Mouse (Mus musculus): ENCODE measurements around the gene Nr4a1.

Nr4a1 gene

DNA sequence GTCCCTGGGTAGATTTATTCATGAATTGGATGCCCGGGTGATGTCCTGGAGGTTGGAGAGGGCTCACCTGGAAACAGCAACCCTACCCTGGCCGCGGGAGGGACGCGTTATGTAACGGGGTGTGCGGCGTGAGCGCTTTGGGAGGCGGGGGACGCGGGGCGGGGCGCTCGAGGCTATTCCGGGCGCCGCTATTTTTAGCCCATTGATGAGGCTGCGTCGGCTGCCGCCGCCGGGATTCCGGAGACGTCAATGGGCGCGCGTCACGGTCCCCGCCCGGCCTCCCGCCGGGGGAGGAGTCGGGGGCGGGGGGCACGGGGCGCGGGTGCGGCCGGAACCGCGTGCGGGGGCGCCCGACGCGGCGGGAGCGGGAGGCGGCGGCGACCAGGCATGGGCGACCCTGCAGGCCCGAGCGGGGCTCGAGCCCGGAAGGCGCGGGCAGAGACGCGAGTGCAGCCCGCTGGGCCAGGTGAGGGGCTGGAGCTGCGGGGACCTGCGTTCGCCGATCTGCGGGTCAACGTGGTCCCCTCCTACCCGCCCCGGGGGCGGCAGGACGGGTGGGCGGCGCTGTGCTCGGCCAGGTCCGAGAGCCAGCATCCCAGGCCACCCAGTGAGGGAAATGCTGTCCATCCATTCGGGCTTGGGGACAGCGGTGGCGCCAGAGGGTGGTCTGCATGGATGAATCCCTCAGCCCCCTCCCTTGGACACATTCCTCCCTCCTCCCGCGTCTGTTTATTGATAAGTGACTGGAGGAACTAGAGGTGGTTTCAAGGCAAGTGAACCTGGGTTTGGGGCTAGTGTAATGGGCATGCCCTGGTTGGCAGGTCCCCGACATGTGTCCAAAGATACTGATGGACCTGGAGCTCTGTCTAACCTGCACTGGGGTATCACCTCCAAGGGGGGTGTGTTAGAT lies at the start of gene Nr4a1:
Nr4a1 (plus strand) TSS at position 384 of the 910 bp plus-strand sequence.
- peak; percentile 70 for DNase-seq (ENCODE audit: low spot score)

DNA sequence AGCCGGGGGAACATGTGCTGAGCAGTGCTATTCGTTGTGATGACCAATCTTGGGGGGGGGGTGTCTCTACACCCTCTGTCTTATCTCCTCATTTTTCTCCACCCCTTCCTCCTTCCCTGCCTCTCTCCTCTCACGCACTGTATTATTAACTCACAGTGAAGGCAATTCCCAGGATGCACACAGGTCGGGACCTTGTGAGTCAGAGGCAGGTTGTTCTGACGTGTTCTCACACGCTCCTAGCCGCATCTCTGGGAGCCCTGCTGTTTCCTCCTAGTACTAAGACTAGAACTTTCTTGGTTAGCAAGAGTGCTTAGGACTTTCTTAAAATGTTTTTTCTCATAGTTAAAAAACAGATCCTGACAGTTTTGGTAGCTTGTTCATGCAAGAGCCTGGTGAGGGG lies 49.3 kb upstream of the Nr4a1 start:
- peak; percentile 69 for DNase-seq (ENCODE audit: low spot score)

- peak; percentile 67 for DNase-seq (ENCODE audit: low spot score)
Measured at GRCm38 (mm10) chr15:101210228-101210627, 43.8 kb upstream of the Nr4a1 start.

DNA sequence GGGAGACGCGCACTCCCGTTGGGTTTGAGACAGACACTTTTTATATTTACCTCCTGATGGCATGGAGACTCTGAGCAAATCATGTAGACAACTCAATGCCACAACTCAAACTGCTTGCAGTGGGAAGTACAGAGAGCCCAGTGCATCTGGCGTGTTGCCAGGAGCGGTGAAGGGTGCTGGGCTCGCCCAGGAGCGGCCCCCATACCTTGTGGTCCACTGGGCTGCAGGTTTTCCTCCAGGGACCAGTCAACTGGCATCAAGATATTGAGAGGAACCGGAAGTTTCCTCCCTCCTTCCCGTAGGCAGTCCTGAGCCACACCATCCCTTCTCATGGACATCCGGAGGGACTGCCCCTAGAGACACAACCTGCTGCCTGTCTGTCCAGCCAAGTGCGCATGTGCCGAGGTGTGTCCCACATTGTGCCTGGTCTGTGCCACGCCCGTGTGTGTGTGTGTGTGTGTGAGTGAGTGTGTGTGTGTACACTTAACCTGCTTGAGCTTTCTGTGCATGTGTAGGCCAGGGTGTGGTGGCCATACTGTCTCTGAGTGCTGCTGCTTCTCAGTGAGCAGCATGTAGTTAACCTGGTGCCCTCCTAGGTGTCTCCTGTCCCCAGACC lies 43.0 kb upstream of the Nr4a1 start:
- DNase-seq (ENCODE audit: low spot score), result no peak

DNA sequence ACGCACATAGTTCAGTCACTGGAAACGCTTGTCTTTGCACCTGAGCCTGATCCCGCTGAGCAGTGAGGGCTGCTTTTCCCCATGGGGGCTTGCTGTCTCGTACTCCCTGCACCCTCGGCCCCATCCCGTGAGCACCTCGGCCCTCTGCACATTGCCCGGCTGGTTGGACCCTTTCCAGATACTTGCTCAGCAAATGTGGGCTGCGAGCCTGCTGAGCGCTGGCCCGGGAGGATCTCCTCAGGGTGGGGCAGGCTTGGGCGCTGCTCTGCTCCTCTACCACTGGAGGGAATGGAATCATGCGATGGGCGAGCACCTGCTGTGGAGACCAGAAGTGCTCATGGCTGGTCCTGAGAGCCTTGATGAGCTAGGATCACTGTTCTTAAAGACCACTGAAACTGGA lies 41.6 kb upstream of the Nr4a1 start:
- DNase-seq (ENCODE audit: low spot score), result no peak

- no peak for DNase-seq (ENCODE audit: low spot score)
Measured at GRCm38 (mm10) chr15:101215136-101215535, 38.9 kb upstream of the Nr4a1 start.

- no peak for DNase-seq (ENCODE audit: low spot score)
Measured at GRCm38 (mm10) chr15:101216036-101216435, 38.0 kb upstream of the Nr4a1 start.

GRCm38 (mm10) chr15:101220905-101221297 lies 33.2 kb upstream of the Nr4a1 start:
- no peak for DNase-seq (ENCODE audit: low spot score)

GRCm38 (mm10) chr15:101221298-101222104 lies 32.6 kb upstream of the Nr4a1 start:
- DNase-seq (ENCODE audit: low spot score), result peak; percentile 93

GRCm38 (mm10) chr15:101222897-101223482 lies 31.1 kb upstream of the Nr4a1 start:
- no peak for DNase-seq (ENCODE audit: low spot score)

DNA sequence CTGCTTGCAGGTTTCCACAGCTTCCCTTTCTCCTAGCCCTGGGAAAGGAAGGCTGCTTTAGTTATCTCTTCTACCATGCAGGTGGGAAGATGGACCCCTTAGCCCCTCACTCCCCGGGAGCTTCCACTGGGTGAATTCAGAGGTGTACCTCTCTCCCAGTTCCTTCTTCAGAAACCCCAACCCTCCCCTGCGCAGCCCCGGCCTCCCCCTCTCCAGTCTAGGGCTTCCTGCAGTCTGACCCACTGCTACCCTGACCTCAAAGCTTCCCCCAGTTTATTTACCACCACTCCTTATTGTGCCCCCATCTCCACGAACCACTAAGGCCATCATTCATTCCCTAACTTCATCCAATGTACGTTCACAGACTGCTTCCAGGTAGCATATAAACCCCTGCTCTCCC lies 30.5 kb upstream of the Nr4a1 start:
- DNase-seq (ENCODE audit: low spot score), result no peak

DNA sequence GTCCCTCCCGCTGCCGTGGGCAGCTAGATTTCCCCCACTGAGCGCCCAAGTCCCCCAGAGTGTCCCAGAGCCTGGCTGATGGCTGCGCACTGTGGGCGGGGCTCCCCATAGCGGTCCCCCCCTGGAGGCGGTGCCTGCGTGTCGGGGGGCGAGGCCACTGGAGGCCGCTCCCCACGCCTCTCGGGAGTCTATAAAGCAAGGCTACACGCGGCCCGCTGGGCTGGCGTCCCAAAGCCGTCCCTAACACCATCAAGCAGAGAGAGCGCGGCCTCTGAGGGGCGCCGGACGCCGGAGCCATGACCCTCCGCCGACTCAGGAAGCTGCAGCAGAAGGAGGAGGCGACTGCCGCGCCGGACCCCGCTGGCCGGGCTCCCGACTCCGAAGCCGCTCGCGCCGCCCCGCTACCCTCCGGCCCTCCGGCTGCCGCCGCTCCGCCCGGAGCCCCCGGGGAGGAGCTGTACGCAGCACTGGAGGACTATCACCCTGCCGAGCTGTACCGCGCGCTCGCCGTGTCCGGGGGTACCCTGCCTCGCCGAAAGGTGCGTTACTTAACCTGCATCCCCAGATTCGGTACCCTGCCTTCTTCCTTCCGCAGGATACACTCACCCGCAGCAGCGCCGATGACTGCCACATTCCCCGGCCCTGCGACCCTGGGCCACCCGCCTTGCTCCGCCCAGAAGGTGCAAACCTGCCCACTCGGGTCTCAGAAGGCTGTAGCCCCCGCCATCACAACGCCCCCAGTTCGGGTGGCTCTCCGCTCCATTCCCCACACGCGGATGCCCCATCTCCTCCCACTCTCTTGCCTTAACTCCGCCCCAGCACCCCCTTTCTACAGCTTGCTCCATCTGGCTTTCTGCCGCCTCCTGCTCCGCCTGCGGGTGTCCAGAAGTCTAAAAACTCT lies 29.8 kb upstream of the Nr4a1 start, which contains the start of gene Grasp:
Grasp (plus strand) TSS at position 183 of the 901 bp plus-strand sequence.
- DNase-seq (ENCODE audit: low spot score), result peak; percentile 87

DNA sequence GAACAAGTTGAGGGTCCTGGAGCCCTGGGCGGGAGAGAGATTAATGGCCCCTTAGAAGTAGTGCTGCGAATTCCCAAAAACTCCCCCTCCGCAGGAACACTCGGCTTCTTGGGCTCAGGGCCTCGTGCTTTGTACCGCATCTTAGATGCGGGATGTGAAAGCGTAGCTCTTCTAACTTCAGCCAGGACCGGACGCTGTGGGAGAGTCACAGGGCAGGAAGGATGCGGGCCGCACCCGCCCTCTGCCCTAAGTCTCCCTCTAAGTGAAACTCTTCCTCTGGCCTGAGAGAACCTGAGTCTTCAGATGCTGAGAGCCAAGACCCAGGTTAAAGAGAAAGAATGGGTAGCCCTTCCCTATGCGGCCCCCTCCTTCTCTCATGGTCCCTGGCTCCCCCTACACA lies 29.1 kb upstream of the Nr4a1 start:
- no peak for DNase-seq (ENCODE audit: low spot score)

- DNase-seq (ENCODE audit: low spot score), result peak; percentile 57
Measured at GRCm38 (mm10) chr15:101227971-101228370, 26.1 kb upstream of the Nr4a1 start.

DNA sequence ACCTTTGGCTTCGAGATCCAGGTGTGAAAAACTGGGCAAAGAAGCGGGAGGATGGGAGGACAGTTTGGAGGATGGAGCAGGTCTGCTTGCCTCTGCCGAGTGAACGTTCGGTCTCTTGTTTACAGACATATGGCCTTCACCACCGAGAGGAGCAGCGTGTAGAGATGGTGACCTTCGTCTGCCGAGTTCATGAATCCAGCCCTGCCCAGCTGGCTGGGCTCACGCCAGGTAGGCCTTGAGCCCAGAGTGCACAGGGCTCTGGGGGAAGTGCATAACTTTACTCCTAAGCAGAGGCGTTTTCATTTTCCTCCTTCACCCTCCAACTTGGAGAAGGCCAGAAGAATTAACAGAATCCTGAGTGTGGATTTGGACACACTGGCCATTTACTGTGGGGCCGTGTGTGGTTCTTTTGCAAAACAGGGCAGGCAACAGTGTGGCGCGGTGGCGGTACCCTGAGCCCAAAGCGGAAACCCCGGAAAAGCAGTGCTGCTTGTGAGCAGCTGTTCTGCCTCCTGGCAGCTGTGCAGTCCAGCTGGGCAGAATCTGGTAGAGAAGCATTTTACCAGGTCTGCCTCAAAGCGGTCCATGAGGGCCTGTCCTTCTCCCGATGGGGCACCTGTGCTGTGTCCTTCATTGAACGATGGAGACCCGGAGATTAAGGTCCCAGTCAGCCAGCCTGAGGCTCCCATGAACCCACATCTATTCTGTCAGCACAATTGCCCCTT lies 25.0 kb upstream of the Nr4a1 start:
- no peak for DNase-seq (ENCODE audit: low spot score)

- DNase-seq (ENCODE audit: low spot score), result no peak
Measured at GRCm38 (mm10) chr15:101230503-101230902, 23.6 kb upstream of the Nr4a1 start.

GRCm38 (mm10) chr15:101230995-101231647 lies 22.9 kb upstream of the Nr4a1 start:
- no peak for DNase-seq (ENCODE audit: low spot score)

- DNase-seq (ENCODE audit: low spot score), result no peak
Measured at GRCm38 (mm10) chr15:101231648-101232180, 22.4 kb upstream of the Nr4a1 start.

DNA sequence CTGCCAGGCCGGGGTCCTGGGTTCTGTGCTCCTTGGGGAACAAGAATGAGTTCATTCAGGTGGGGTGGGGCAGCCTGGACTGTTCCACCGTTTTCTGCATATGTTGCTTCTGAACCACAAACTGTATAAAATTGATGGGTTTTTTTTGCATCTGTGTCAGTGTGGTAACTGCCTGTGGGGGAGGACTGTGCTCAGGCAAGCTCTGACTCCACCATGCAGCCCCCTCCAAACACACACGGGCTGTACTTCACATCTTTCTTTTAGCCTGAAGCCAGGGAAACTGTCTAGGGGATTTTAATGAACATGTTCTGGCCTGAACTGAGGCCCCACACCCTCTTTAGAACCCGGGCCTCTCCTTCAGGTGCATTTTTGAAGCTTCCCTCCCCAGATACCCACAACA lies 21.5 kb upstream of the Nr4a1 start:
- no peak for DNase-seq (ENCODE audit: low spot score)

GRCm38 (mm10) chr15:101233183-101233582 lies 20.9 kb upstream of the Nr4a1 start:
- DNase-seq (ENCODE audit: low spot score), result no peak
